Comparison of ENCODE assay signal across 9 mouse cellular contexts in the genomic region with DNA sequence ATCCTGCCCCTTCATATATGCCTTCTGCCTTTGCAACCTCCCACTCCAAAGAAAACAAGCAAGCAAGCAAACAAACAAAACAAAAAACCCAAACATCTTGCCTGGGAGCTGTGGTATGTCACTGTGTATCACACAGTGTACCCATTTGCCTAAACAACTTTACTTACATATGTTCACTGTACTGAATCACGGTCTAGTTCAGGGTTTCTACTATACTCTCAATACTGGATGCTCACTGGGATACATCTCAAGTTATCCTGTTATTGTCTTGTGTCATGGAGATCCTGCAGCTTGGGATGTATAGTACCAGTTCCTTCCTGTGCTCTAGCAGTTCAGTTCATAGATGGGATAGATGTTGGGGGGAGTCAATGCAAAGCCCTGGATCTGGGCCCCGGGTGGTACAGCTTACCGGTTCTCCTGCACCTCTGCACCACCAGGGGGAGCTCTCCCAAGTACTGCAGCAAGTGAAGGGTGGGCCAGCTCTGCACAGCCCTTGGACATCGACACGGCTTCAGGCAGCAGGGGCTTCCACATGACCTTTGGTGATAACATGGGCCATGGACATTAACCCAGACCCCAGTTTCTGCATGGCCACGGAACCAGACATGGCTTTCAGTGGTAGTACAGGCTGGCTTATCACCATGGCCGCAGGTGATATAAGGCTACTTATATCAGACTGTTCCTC. TPM values are rescaled to one million over a fixed set of nuclear protein-coding genes. Genes with fewer than 3 reads are reported as not detected.
DNase-seq lines count a peak whose midpoint lies in the region; ATAC-seq lines count a peak whose summit lies in the region.
"Had no signal": no experiment of that assay in that cellular context is flagged by ENCODE, and none has a peak within 500 bp of the region (broad histone marks: within the 10 kb centered on the region; RNA-seq: fewer than 3 reads in every experiment).

No protein-coding gene starts in this region.

- no peaks in the 10 kb centered on the region for H3K9me3 ChIP-seq in heart, embryonic 13.5 days
- H3K9me3 ChIP-seq in kidney, embryonic 16.5 days (ENCODE audit: low read length), result no peaks in the 10 kb centered on the region
- H3K9me3 ChIP-seq in liver, embryonic 11.5 days (ENCODE audit: control insufficient read depth, low read length), result no peaks in the 10 kb centered on the region
- H3K9me3 ChIP-seq in stomach, embryonic 14.5 days (ENCODE audit: control insufficient read depth, low read depth, low read length), result no peaks in the 10 kb centered on the region

- H3K36me3 ChIP-seq in heart, embryonic 13.5 days, result no peaks in the 10 kb centered on the region
- no peaks in the 10 kb centered on the region for H3K36me3 ChIP-seq in kidney, embryonic 16.5 days (ENCODE audit: insufficient read depth, low read length)
- no peaks in the 10 kb centered on the region for H3K36me3 ChIP-seq in liver, embryonic 11.5 days (ENCODE audit: control insufficient read depth, insufficient read depth, low read length)
- H3K36me3 ChIP-seq in stomach, embryonic 14.5 days (ENCODE audit: control insufficient read depth, insufficient read depth, low read length), result no peaks in the 10 kb centered on the region

- peak overlapping the region; percentile 30; the same call in 1 of the 2 replicates for H3K4me2 ChIP-seq in heart, embryonic 13.5 days
- no peak overlapping the region for H3K4me2 ChIP-seq in kidney, embryonic 16.5 days (replicated peaks; ENCODE audit: low read depth, low read length)
- H3K4me2 ChIP-seq in liver, embryonic 11.5 days, result no peak overlapping the region
- H3K4me2 ChIP-seq in stomach, embryonic 14.5 days (replicated peaks; ENCODE audit: low read depth, low read length), result no peak overlapping the region

- no peak overlapping the region for H3K9ac ChIP-seq in heart, embryonic 13.5 days
- H3K9ac ChIP-seq in kidney, embryonic 16.5 days (replicated peaks; ENCODE audit: low read length), result no peak overlapping the region
- H3K9ac ChIP-seq in liver, embryonic 11.5 days (ENCODE audit: low read depth, low read length), result no peak overlapping the region
- H3K9ac ChIP-seq in stomach, embryonic 14.5 days (replicated peaks; ENCODE audit: low read depth, low read length), result no peak overlapping the region

- peaks cover 9% of the 10 kb centered on the region; the same call in 1 of the 2 replicates for H3K4me1 ChIP-seq in heart, embryonic 13.5 days
- no peaks in the 10 kb centered on the region for H3K4me1 ChIP-seq in kidney, embryonic 16.5 days (ENCODE audit: insufficient read depth, low read length)
- H3K4me1 ChIP-seq in liver, embryonic 11.5 days (replicated peaks; ENCODE audit: control insufficient read depth, insufficient read depth, low read length), result no peaks in the 10 kb centered on the region; the same call in 1 of the 2 replicates
- H3K4me1 ChIP-seq in stomach, embryonic 14.5 days (ENCODE audit: control insufficient read depth, insufficient read depth, low read length), result no peaks in the 10 kb centered on the region

- DNase-seq in CD4-positive, CD25-positive, alpha-beta regulatory T cell, adult 2 months (ENCODE audit: low read depth, low spot score), result peak; percentile 87
- DNase-seq in c-Kit-negative CD71-positive TER-119-positive erythroid progenitor cells, embryonic 14.5 days (ENCODE audit: low read depth, low spot score), result peak; percentile 25
- peak; percentile 9 for DNase-seq in fibroblast of lung, adult 2 months (ENCODE audit: low read depth)
- peak; percentile 62 for DNase-seq in liver, embryonic 11.5 days (ENCODE audit: low spot score)
- peak; percentile 84 for DNase-seq in naive thymus-derived CD4-positive, alpha-beta T cell, adult 2 months (ENCODE audit: low read depth)

- H3K4me3 ChIP-seq in heart, embryonic 13.5 days, result no peak overlapping the region
- H3K4me3 ChIP-seq in kidney, embryonic 16.5 days (ENCODE audit: low read length), result no peak overlapping the region
- H3K4me3 ChIP-seq in liver, embryonic 11.5 days (ENCODE audit: low read depth, low read length), result no peak overlapping the region
- H3K4me3 ChIP-seq in stomach, embryonic 14.5 days (ENCODE audit: low read depth, low read length), result no peak overlapping the region
- H3K4me3 ChIP-seq: erythroblast, embryonic 14.5 days had no signal

- no peaks in the 10 kb centered on the region for H3K27me3 ChIP-seq in heart, embryonic 13.5 days (replicated peaks)
- no peaks in the 10 kb centered on the region for H3K27me3 ChIP-seq in kidney, embryonic 16.5 days (ENCODE audit: insufficient read depth, low read length)
- no peaks in the 10 kb centered on the region for H3K27me3 ChIP-seq in liver, embryonic 11.5 days (replicated peaks; ENCODE audit: control insufficient read depth, insufficient read depth, low read length)
- no peaks in the 10 kb centered on the region for H3K27me3 ChIP-seq in stomach, embryonic 14.5 days (ENCODE audit: control insufficient read depth, insufficient read depth, low read length)

- H3K27ac ChIP-seq in heart, embryonic 13.5 days (replicated peaks), result no peak overlapping the region
- no peak overlapping the region for H3K27ac ChIP-seq in kidney, embryonic 16.5 days (ENCODE audit: low read length)
- H3K27ac ChIP-seq in liver, embryonic 11.5 days (ENCODE audit: low read depth, low read length), result no peak overlapping the region
- no peak overlapping the region for H3K27ac ChIP-seq in stomach, embryonic 14.5 days (ENCODE audit: low read length)

- WGBS in heart, embryonic 13.5 days, result 37% methylated on average over 7 of the region's 7 CpGs
- 44% methylated on average over 7 of the region's 7 CpGs for WGBS in kidney, embryonic 16.5 days
- WGBS in liver, embryonic 11.5 days, result 43% methylated on average over 7 of the region's 7 CpGs
- 37% methylated on average over 7 of the region's 7 CpGs for WGBS in stomach, embryonic 14.5 days

- ATAC-seq in heart, embryonic 13.5 days (ENCODE audit: extremely low read depth, insufficient number of reproducible peaks, low FRiP score, low TSS enrichment), result no peak
- peak; percentile 94 for ATAC-seq in kidney, embryonic 16.5 days (ENCODE audit: low FRiP score, low TSS enrichment)
- peak; percentile 82 for ATAC-seq in liver, embryonic 11.5 days (replicated peaks; ENCODE audit: low FRiP score)
- peak; percentile 77 for ATAC-seq in stomach, embryonic 14.5 days (ENCODE audit: insufficient number of reproducible peaks, insufficient read depth, low FRiP score, low read depth)

RNA-seq across cellular contexts. Expression of a gene that starts 36.7 kb away (rescaled TPM):
- polyA plus RNA-seq in heart, embryonic 13.5 days (2015; fragmentation: Nextera tagmentation; extraction: Ambion mirVana), result 59.0 and 73.4 TPM in 2 replicates
- 88.5 and 99.1 TPM in 2 replicates for polyA plus RNA-seq in kidney, embryonic 16.5 days (2015; fragmentation: Nextera tagmentation; extraction: Ambion mirVana)
- 141 and 150 TPM in 2 replicates for polyA plus RNA-seq in liver, embryonic 11.5 days (2014; fragmentation: Nextera tagmentation; extraction: Ambion mirVana)
- polyA plus RNA-seq in stomach, embryonic 14.5 days (2014; fragmentation: Nextera tagmentation; extraction: Ambion mirVana), result 64.6 and 71.4 TPM in 2 replicates

RNA-seq across cellular contexts. Expression of a gene that starts 37.0 kb away (rescaled TPM):
- polyA plus RNA-seq in heart, embryonic 13.5 days (2015; fragmentation: Nextera tagmentation; extraction: Ambion mirVana), result 12.2 and 14.4 TPM in 2 replicates
- 16.2 and 18.1 TPM in 2 replicates for polyA plus RNA-seq in kidney, embryonic 16.5 days (2015; fragmentation: Nextera tagmentation; extraction: Ambion mirVana)
- polyA plus RNA-seq in liver, embryonic 11.5 days (2014; fragmentation: Nextera tagmentation; extraction: Ambion mirVana), result 7.7 and 8.4 TPM in 2 replicates
- polyA plus RNA-seq in stomach, embryonic 14.5 days (2014; fragmentation: Nextera tagmentation; extraction: Ambion mirVana), result 20.8 and 20.9 TPM in 2 replicates
- polyA plus RNA-seq: erythroblast, embryonic 14.5 days had no signal

Comparison
In these comparisons a context has a peak if more than half of its experiments do, and no peak if none do; other contexts are left out.
1. DNase-seq: peak in every context shown above with its lines; median percentile 87 in CD4-positive, CD25-positive, alpha-beta regulatory T cell, adult 2 months; 84 in naive thymus-derived CD4-positive, alpha-beta T cell, adult 2 months; 62 in liver, embryonic 11.5 days; 25 in c-Kit-negative CD71-positive TER-119-positive erythroid progenitor cells, embryonic 14.5 days; 9 in fibroblast of lung, adult 2 months.